Mouse (Mus musculus): ENCODE measurements around the gene Tspan4. TPM values are rescaled to one million over a fixed set of nuclear protein-coding genes. Genes with fewer than 3 reads are reported as not detected.
A peak's percentile ranks its signal among the peaks of the same experiment; 100 is the strongest.

The Tspan4 gene
- polyA plus RNA-seq, 1 experiment, result 15.7 TPM

DNA sequence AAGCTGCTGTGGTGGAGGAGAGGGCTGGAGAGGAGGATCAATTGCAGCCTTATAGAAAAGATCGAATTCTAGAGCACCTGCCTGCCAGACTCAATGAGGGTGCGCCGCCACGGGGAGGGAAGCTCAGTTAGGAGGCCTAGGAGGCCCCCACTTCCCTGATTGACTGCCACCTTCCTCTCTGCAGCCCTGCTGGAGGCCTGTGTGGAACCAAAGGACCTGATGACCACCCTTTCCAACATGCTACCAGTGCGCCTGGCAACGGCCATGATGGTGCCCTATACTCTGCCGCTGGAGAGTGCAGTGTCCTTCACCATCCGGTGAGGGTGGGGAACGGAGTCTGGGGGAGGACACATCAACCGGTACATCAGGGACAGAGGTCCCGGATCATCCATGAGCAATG is 16.4 kb upstream of the Tspan4 start:
- WGBS, result 87% methylated on average over 11 of the region's 11 CpGs

DNA sequence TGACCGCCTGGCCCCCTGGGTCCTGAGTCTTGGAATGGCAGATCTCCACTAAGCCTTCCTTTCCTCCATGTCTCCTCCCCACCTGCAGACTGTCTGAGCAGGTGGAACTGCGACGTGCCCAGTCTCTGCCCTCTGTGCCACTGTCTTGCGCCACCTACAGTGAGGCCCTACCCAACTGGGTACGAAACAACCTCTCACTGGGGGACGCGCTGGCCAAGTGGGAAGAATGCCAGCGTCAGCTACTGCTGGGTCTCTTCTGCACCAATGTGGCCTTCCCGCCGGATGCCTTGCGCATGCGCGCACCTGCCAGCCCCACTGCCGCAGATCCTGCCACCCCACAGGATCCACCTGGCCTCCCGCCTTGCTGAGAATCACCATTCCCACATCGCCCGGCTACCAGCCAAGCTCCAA is 15.7 kb upstream of the Tspan4 start:
- WGBS, result 92% methylated on average over 17 of the region's 17 CpGs
- Histone ChIP-seq H3K27me3 (ENCODE audit: control insufficient read depth, insufficient read depth, low read length) (no peaks in the 10 kb centered on the region), H3K36me3 (ENCODE audit: control insufficient read depth, insufficient read depth, low read length) (peaks cover 30% of the 10 kb centered on the region), H3K4me1 (ENCODE audit: control insufficient read depth, insufficient read depth, insufficient read length, low read length) (peaks cover 39% of the 10 kb centered on the region), H3K4me3 (ENCODE audit: low read depth, low read length) (no peak overlapping the region), H3K27ac (ENCODE audit: insufficient read depth, low read depth, low read length) (no peak overlapping the region)
- TF ChIP-seq CTCF (IDR thresholded peaks at IDR 0.05; ENCODE audit: extremely low read depth, insufficient read length, insufficient replicate concordance, low read depth, low read length), result no peak

More for the DNA sequence above, 16.4 kb upstream of the Tspan4 start:
- peaks cover 30% of the 10 kb centered on the region for H3K36me3 ChIP-seq (ENCODE audit: control insufficient read depth, insufficient read depth, low read length)
- no peaks in the 10 kb centered on the region for H3K27me3 ChIP-seq (ENCODE audit: control insufficient read depth, insufficient read depth, low read length)
- no peak overlapping the region for H3K27ac ChIP-seq (ENCODE audit: insufficient read depth, low read depth, low read length)
- H3K4me1 ChIP-seq (ENCODE audit: control insufficient read depth, insufficient read depth, insufficient read length, low read length), result peaks cover 39% of the 10 kb centered on the region
- no peak overlapping the region for H3K4me3 ChIP-seq (ENCODE audit: low read depth, low read length)
- TF ChIP-seq CTCF (IDR thresholded peaks at IDR 0.05; ENCODE audit: extremely low read depth, insufficient read length, insufficient replicate concordance, low read depth, low read length) (no peak), POLR2A (IDR thresholded peaks at IDR 0.05; ENCODE audit: low read depth, low read length) (no peak)

DNA sequence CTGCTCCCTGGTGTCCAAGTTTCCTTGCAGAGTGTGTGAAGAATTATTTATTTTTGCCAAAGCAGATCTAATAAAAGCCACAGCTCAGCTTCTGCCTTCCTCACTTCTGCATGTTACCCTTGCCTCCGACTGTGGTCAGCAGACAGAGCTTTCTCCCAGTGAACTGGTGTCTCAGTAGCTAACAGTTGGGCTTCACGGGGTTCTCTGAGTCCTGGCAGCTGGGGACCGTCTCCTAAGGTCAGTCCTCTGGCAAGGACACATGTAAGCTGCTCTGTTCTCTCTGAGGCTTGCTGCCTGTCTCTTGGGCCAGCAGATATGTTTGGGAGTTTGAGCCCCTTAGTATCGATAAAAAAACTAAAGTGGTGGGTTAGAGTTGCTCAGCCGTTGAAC is 15.0 kb upstream of the Tspan4 start:
- H3K27ac ChIP-seq (ENCODE audit: insufficient read depth, low read depth, low read length), result 0 out of 2 replicates have a peak overlapping the region, but pooled peaks have one; percentile 17
- H3K36me3 ChIP-seq (ENCODE audit: control insufficient read depth, insufficient read depth, low read length), result peaks cover 30% of the 10 kb centered on the region
- no peak overlapping the region for H3K4me3 ChIP-seq (ENCODE audit: low read depth, low read length)
- peaks cover 42% of the 10 kb centered on the region for H3K4me1 ChIP-seq (ENCODE audit: control insufficient read depth, insufficient read depth, insufficient read length, low read length)
- H3K27me3 ChIP-seq (ENCODE audit: control insufficient read depth, insufficient read depth, low read length), result no peaks in the 10 kb centered on the region
- 40% methylated on average over 5 of the region's 5 CpGs for WGBS
- TF ChIP-seq POLR2A (IDR thresholded peaks at IDR 0.05; ENCODE audit: low read depth, low read length) (no peak), CTCF (IDR thresholded peaks at IDR 0.05; ENCODE audit: extremely low read depth, insufficient read length, insufficient replicate concordance, low read depth, low read length) (no peak)

DNA sequence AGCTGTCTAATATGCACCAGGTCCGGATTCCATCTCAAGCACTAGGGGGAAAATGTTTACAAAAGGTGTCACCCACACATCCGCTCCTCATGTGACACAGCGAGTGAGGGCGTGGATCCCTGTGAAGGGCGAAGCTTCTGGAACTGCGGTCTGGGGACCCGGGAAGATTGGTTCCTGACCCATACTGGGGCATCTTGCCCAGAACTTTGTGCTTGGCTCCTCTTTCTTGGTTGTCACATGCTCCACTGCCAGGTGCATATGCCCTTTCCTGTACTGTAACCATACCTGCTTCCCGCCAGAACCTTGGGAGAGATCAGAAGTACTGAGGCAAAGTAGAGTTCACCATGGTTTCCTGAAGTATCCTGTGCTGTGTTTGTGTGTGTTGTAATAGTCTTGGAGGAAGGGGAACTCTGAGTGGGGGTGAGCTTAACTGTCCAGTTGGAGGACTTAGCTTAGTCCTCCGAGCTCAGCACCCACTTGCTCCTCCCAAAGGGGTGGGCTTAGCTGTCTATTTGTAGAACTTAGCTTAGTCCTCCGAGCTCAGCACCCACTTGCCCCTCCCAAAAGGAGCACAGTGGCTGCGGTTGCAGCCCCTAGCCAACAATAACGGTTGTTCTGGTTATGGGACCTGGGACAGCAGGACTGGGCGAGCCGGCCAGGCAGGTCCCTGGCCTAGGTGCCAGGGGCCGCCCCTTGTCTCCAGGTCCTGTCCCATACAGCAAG is 14.5 kb upstream of the Tspan4 start, which contains the start of gene Cracr2b:
Gene Cracr2b (plus strand): TSS at position 704 of the 723 bp plus-strand sequence.
- Histone ChIP-seq H3K4me1 (ENCODE audit: control insufficient read depth, insufficient read depth, insufficient read length, low read length) (peaks cover 46% of the 10 kb centered on the region), H3K27me3 (ENCODE audit: control insufficient read depth, insufficient read depth, low read length) (no peaks in the 10 kb centered on the region), H3K27ac (ENCODE audit: insufficient read depth, low read depth, low read length) (peak within 1 kb of the TSS; percentile 63), H3K36me3 (ENCODE audit: control insufficient read depth, insufficient read depth, low read length) (peaks cover 30% of the 10 kb centered on the region), H3K4me3 (ENCODE audit: low read depth, low read length) (peak within 1 kb of the TSS; percentile 68)
- WGBS, result 26% methylated on average over 15 of the region's 15 CpGs
- TF ChIP-seq CTCF (IDR thresholded peaks at IDR 0.05; ENCODE audit: extremely low read depth, insufficient read length, insufficient replicate concordance, low read depth, low read length) (no peak), POLR2A (IDR thresholded peaks at IDR 0.05; ENCODE audit: low read depth, low read length) (no peak)

DNA sequence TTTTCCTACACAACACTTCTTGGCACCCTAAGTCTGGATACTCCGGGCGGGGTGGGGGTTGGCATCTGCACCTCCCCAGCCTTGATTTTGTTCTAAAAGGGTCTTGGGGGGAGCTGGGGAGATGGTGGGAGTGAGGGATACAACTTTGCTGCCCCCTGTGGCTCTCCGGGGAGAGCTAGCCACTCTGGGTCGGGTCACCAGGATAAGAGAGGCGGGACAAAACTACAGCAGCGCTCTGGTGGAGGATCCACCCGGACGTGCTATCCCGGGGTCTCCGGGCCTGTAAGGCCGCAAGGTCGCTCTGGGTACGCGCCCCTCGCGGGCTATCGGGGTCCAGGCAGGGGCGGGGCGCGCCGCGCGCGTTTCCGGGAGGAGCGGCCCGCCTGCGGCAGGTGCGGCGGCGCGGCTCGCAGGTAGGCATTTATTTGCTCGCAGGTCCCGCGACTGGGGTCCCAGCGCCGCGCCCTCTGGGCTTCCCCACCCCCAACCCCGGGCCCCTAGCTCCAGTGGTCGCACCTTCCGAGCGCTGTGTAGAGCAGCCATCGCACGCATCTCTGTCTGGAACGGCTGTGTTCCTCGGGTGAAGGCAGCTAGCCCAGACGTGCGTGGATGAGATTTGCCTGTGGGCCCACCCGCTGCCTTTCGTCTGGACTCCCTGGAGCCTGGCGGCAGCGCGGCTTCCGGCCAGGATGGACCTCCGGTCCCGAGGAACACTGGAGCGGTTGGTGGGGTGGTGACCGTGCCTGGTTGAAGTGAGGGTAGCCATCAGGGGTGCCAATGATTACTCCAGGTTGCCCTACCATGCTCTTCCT is 13.3 kb upstream of the Tspan4 start:
- Histone ChIP-seq H3K4me3 (ENCODE audit: low read depth, low read length) (peak overlapping the region; percentile 68), H3K27ac (ENCODE audit: insufficient read depth, low read depth, low read length) (peak overlapping the region; percentile 63), H3K4me1 (ENCODE audit: control insufficient read depth, insufficient read depth, insufficient read length, low read length) (peaks cover 44% of the 10 kb centered on the region), H3K36me3 (ENCODE audit: control insufficient read depth, insufficient read depth, low read length) (peaks cover 30% of the 10 kb centered on the region), H3K27me3 (ENCODE audit: control insufficient read depth, insufficient read depth, low read length) (no peaks in the 10 kb centered on the region)
- peak; percentile 49; the same call in 1 of the 2 replicates for TF ChIP-seq CTCF (IDR thresholded peaks at IDR 0.05; ENCODE audit: extremely low read depth, insufficient read length, insufficient replicate concordance, low read depth, low read length)
- no peak for TF ChIP-seq POLR2A (IDR thresholded peaks at IDR 0.05; ENCODE audit: low read depth, low read length)
- 1% methylated on average over 59 of the region's 59 CpGs for WGBS

DNA sequence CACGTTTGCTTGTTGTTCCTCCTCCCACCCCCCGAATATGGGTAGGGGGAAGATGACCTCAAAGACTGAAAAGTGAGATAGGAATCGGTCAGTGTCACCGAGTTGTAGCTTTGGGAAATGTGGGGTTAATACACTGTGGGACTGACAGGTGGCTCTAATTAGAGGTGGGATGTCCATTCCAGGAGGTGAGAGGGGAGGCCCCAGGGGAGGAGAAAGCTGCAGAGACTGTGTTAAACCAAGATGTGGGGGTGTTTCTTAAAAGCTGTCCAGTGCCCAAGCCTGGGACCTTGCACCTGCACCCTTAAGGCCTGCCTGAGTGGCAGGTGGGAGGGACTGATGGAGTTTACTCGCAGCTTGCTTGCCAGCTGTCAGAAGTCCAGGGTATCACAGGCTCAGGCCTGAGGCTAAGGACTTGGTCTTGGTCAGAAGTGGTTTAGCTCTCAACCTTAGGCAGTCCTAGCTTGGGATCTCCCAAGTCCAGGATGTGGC is 12.7 kb upstream of the Tspan4 start:
- Histone ChIP-seq H3K27ac (ENCODE audit: insufficient read depth, low read depth, low read length) (peak overlapping the region; percentile 45), H3K36me3 (ENCODE audit: control insufficient read depth, insufficient read depth, low read length) (peaks cover 26% of the 10 kb centered on the region), H3K27me3 (ENCODE audit: control insufficient read depth, insufficient read depth, low read length) (no peaks in the 10 kb centered on the region), H3K4me3 (ENCODE audit: low read depth, low read length) (peak overlapping the region; percentile 68), H3K4me1 (ENCODE audit: control insufficient read depth, insufficient read depth, insufficient read length, low read length) (peaks cover 41% of the 10 kb centered on the region)
- WGBS, result 7% methylated on average over 5 of the region's 5 CpGs
- TF ChIP-seq CTCF (IDR thresholded peaks at IDR 0.05; ENCODE audit: extremely low read depth, insufficient read length, insufficient replicate concordance, low read depth, low read length) (no peak), POLR2A (IDR thresholded peaks at IDR 0.05; ENCODE audit: low read depth, low read length) (no peak)

All from small intestine, adult 2 months (tissue).